Mouse (Mus musculus) MEL (cell line): ENCODE measurements around the gene Smap2. TPM values are rescaled to one million over a fixed set of nuclear protein-coding genes. Genes with fewer than 3 reads are reported as not detected.

ENCODE experiments used
- DNase-seq: peaks from one replicate; pipeline ENCODE4 v3.0.0; 2011; ENCODE audit warnings: low read depth, low spot score
- H3K27ac ChIP-seq: 2 replicates; pipeline ENCODE4 v1.5.1; 2012; ENCODE audit warnings: low read depth, mild to moderate bottlenecking, control low read depth, low read length, moderate library complexity; ENCODE audit not compliant: control insufficient read depth
- H3K27me3 ChIP-seq, 2 experiments: fragments of 150-350 bp in 1 of 2; sonication (generic) in 1 of 2; 2 replicates each; pipeline ENCODE4 v1.6.1; 2012; ENCODE audit warnings: low read length in 2 of 2, mild to moderate bottlenecking in 2 of 2, improper control_type of control experiment in 1 of 2, moderate library complexity in 1 of 2; ENCODE audit not compliant: insufficient read depth in 2 of 2, control insufficient read depth in 1 of 2
- H3K36me3 ChIP-seq, 2 experiments: 2 replicates each; pipeline ENCODE4 v1.6.1; 2012 to 2014; ENCODE audit warnings: low read length in 2 of 2, improper control_type of control experiment in 1 of 2, inconsistent platforms in 1 of 2, mild to moderate bottlenecking in 1 of 2; ENCODE audit not compliant: insufficient read depth in 2 of 2, control insufficient read depth in 1 of 2
- H3K4me1 ChIP-seq, 2 experiments: fragments of 150-350 bp in 1 of 2; sonication (generic) in 1 of 2; 2 replicates each; pipeline ENCODE4 v1.6.1; 2012; ENCODE audit warnings: low read length in 2 of 2, improper control_type of control experiment in 1 of 2, mild to moderate bottlenecking in 1 of 2; ENCODE audit not compliant: insufficient read depth in 2 of 2, control insufficient read depth in 1 of 2
- H3K4me3 ChIP-seq, 2 experiments: fragments of 150-350 bp in 1 of 2; sonication (generic) in 1 of 2; 2 replicates each; pipeline ENCODE4 v1.5.1; 2012; ENCODE audit warnings: low read depth in 2 of 2, low read length in 2 of 2, mild to moderate bottlenecking in 2 of 2, moderate library complexity in 2 of 2, control low read depth in 1 of 2, improper control_type of control experiment in 1 of 2; ENCODE audit not compliant: control insufficient read depth in 1 of 2, insufficient read depth in 1 of 2
- H3K79me2 ChIP-seq: 2 replicates; pipeline ENCODE4 v1.6.1; 2012; ENCODE audit warnings: mild to moderate bottlenecking, low read length, moderate library complexity; ENCODE audit not compliant: control insufficient read depth, poor library complexity, insufficient read depth
- H3K9ac ChIP-seq: 2 replicates; pipeline ENCODE4 v1.6.1; 2012; ENCODE audit warnings: low read depth, mild to moderate bottlenecking, control low read depth, low read length, moderate library complexity; ENCODE audit not compliant: control insufficient read depth, poor library complexity, severe bottlenecking
- H3K9me3 ChIP-seq: fragments of 150-350 bp; sonication (generic); replicated peaks from 2 replicates; pipeline ENCODE4 v1.6.1; 2012; ENCODE audit warnings: mild to moderate bottlenecking, low read length, improper control_type of control experiment, moderate library complexity; ENCODE audit not compliant: insufficient read depth
- BHLHE40 ChIP-seq: IDR thresholded peaks from 2 replicates; pipeline ENCODE4 v1.6.1; 2012; ENCODE audit warnings: low read depth, mild to moderate bottlenecking, inconsistent platforms, low read length, improper control_type of control experiment, borderline replicate concordance
- CTCF ChIP-seq, 3 experiments: IDR thresholded peaks in 2 of 3; conservative IDR thresholded peaks in 1 of 3; 2 replicates each; pipeline ENCODE4 v1.5.1; 2011 to 2012; ENCODE audit warnings: low read length in 3 of 3, low read depth in 2 of 3, mild to moderate bottlenecking in 2 of 3, improper control_type of control experiment in 1 of 3, inconsistent platforms in 1 of 3, mixed read lengths in 1 of 3, moderate library complexity in 1 of 3; ENCODE audit not compliant: control insufficient read depth in 1 of 3, insufficient read depth in 1 of 3, poor library complexity in 1 of 3, severe bottlenecking in 1 of 3
- E2F4 ChIP-seq: IDR thresholded peaks from 2 replicates; pipeline ENCODE4 v1.6.1; 2011; ENCODE audit warnings: low read depth, low read length, improper control_type of control experiment, borderline replicate concordance
- ELF1 ChIP-seq: IDR thresholded peaks from 2 replicates; pipeline ENCODE4 v1.6.1; 2014; ENCODE audit warnings: low read depth, mild to moderate bottlenecking, inconsistent platforms, low read length, improper control_type of control experiment, moderate library complexity
- EP300 ChIP-seq, 2 experiments: IDR thresholded peaks; 2 replicates each; pipeline ENCODE4 v1.6.1; 2011; ENCODE audit warnings: improper control_type of control experiment in 2 of 2, low read length in 2 of 2, low read depth in 1 of 2, mild to moderate bottlenecking in 1 of 2
- ETS1 ChIP-seq: IDR thresholded peaks from 2 replicates; pipeline ENCODE4 v1.6.1; 2012; ENCODE audit warnings: low read depth, mild to moderate bottlenecking, inconsistent platforms, low read length, improper control_type of control experiment, moderate library complexity
- GABPA ChIP-seq: IDR thresholded peaks from 2 replicates; pipeline ENCODE4 v1.6.1; 2012; ENCODE audit warnings: low read depth, mild to moderate bottlenecking, inconsistent platforms, low read length, improper control_type of control experiment, moderate library complexity
- GATA1 ChIP-seq: IDR thresholded peaks from 2 replicates; pipeline ENCODE4 v1.6.1; 2011; ENCODE audit warnings: low read depth, low read length, improper control_type of control experiment
- HCFC1 ChIP-seq: IDR thresholded peaks from 2 replicates; pipeline ENCODE4 v1.6.1; 2012; ENCODE audit warnings: low read depth, mild to moderate bottlenecking, inconsistent platforms, low read length, improper control_type of control experiment, moderate library complexity
- JUND ChIP-seq: IDR thresholded peaks from 2 replicates; pipeline ENCODE4 v1.6.1; 2011; ENCODE audit warnings: low read depth, mild to moderate bottlenecking, improper control_type of control experiment, low read length
- KAT2A ChIP-seq: conservative IDR thresholded peaks from 2 replicates; pipeline ENCODE4 v1.6.1; 2012; ENCODE audit warnings: low read depth, low read length, improper control_type of control experiment, inconsistent platforms
- MAFK ChIP-seq: IDR thresholded peaks from 2 replicates; pipeline ENCODE4 v1.6.1; 2011; ENCODE audit warnings: low read depth, mild to moderate bottlenecking, low read length, improper control_type of control experiment, borderline replicate concordance
- MAX ChIP-seq: IDR thresholded peaks from 2 replicates; pipeline ENCODE4 v1.6.1; 2011; ENCODE audit warnings: low read length, improper control_type of control experiment
- MAZ ChIP-seq: IDR thresholded peaks from 2 replicates; pipeline ENCODE4 v1.6.1; 2012; ENCODE audit warnings: low read depth, mild to moderate bottlenecking, inconsistent platforms, low read length, improper control_type of control experiment
- MEF2A ChIP-seq: IDR thresholded peaks from 2 replicates; pipeline ENCODE4 v1.6.1; 2014; ENCODE audit warnings: low read depth, mild to moderate bottlenecking, inconsistent platforms, low read length, improper control_type of control experiment; ENCODE audit not compliant: poor library complexity, insufficient replicate concordance, severe bottlenecking; ENCODE audit errors: extremely low read depth
- MXI1 ChIP-seq: IDR thresholded peaks from 2 replicates; pipeline ENCODE4 v1.6.1; 2011; ENCODE audit warnings: mild to moderate bottlenecking, low read depth, low read length, improper control_type of control experiment
- MYB ChIP-seq: IDR thresholded peaks from 2 replicates; pipeline ENCODE4 v1.6.1; 2011; ENCODE audit warnings: mild to moderate bottlenecking, low read depth, low read length, improper control_type of control experiment
- NELFE ChIP-seq: IDR thresholded peaks from 2 replicates; pipeline ENCODE4 v1.6.1; 2011; ENCODE audit warnings: low read depth, low read length, improper control_type of control experiment
- NRF1 ChIP-seq: IDR thresholded peaks from 2 replicates; pipeline ENCODE4 v1.6.1; 2014; ENCODE audit warnings: low read depth, mild to moderate bottlenecking, inconsistent platforms, low read length, improper control_type of control experiment, moderate library complexity; ENCODE audit not compliant: poor library complexity, insufficient read depth, severe bottlenecking
- POLR2A ChIP-seq, 2 experiments: IDR thresholded peaks; 2 replicates each; pipeline ENCODE4 v1.6.1; 2011 to 2012; ENCODE audit warnings: low read length in 2 of 2, mild to moderate bottlenecking in 2 of 2, control low read depth in 1 of 2, improper control_type of control experiment in 1 of 2, low read depth in 1 of 2, moderate library complexity in 1 of 2; ENCODE audit not compliant: control insufficient read depth in 1 of 2, insufficient read depth in 1 of 2, poor library complexity in 1 of 2
- POLR2AphosphoS5 ChIP-seq: IDR thresholded peaks from 2 replicates; pipeline ENCODE4 v1.6.1; 2012; ENCODE audit warnings: low read depth, borderline replicate concordance, mild to moderate bottlenecking, inconsistent platforms, low read length, moderate library complexity, mixed read lengths
- RAD21 ChIP-seq: IDR thresholded peaks from 2 replicates; pipeline ENCODE4 v1.6.1; 2011; ENCODE audit warnings: mild to moderate bottlenecking, low read depth, low read length, improper control_type of control experiment
- RCOR1 ChIP-seq: IDR thresholded peaks from 2 replicates; pipeline ENCODE4 v1.6.1; 2012; ENCODE audit warnings: low read depth, mild to moderate bottlenecking, inconsistent platforms, low read length, improper control_type of control experiment
- TAL1 ChIP-seq: IDR thresholded peaks from 2 replicates; pipeline ENCODE4 v1.6.1; 2012; ENCODE audit warnings: mild to moderate bottlenecking, inconsistent platforms, low read length, moderate library complexity, mixed read lengths
- TCF12 ChIP-seq: IDR thresholded peaks from 2 replicates; pipeline ENCODE4 v1.6.1; 2014; ENCODE audit warnings: low read depth, mild to moderate bottlenecking, inconsistent platforms, low read length, improper control_type of control experiment, moderate library complexity
- UBTF ChIP-seq: IDR thresholded peaks from 2 replicates; pipeline ENCODE4 v1.6.1; 2012; ENCODE audit warnings: low read depth, mild to moderate bottlenecking, inconsistent platforms, low read length, improper control_type of control experiment, moderate library complexity, borderline replicate concordance; ENCODE audit not compliant: insufficient read depth
- USF1 ChIP-seq: IDR thresholded peaks from 2 replicates; pipeline ENCODE4 v1.6.1; 2014; ENCODE audit warnings: low read depth, mild to moderate bottlenecking, inconsistent platforms, low read length, improper control_type of control experiment, moderate library complexity
- ZC3H11A ChIP-seq: IDR thresholded peaks from 2 replicates; pipeline ENCODE4 v1.6.1; 2012; ENCODE audit warnings: low read depth, mild to moderate bottlenecking, inconsistent platforms, low read length, improper control_type of control experiment
- ZKSCAN1 ChIP-seq: IDR thresholded peaks from 2 replicates; pipeline ENCODE4 v1.6.1; 2012; ENCODE audit warnings: low read depth, mild to moderate bottlenecking, inconsistent platforms, low read length, improper control_type of control experiment, moderate library complexity
- ZMIZ1 ChIP-seq: IDR thresholded peaks from 2 replicates; pipeline ENCODE4 v1.6.1; 2012; ENCODE audit warnings: low read depth, mild to moderate bottlenecking, inconsistent platforms, low read length, improper control_type of control experiment, moderate library complexity
- ZNF384 ChIP-seq: IDR thresholded peaks from 2 replicates; pipeline ENCODE4 v1.6.1; 2012; ENCODE audit warnings: low read depth, mild to moderate bottlenecking, inconsistent platforms, low read length, improper control_type of control experiment
- polyA plus RNA-seq, 2 experiments: library from polyadenylated mRNA; stranded (reverse) in 1 of 2; unstranded in 1 of 2; fragments of >175 nt in 1 of 2; fragments of >200 nt in 1 of 2; gene quantifications; 2 replicates each; pipeline versions ENCODE4 v1.2.1 to v1.2.4; 2012; ENCODE audit warnings: low replicate concordance in 2 of 2, low read depth in 1 of 2; ENCODE audit not compliant: insufficient read length in 2 of 2, insufficient read depth in 1 of 2, missing spikeins in 1 of 2
- total RNA-seq: library from RNA; depleted of rRNA; stranded (reverse); fragments of 300-350 nt; gene quantifications from 2 replicates; pipeline ENCODE4 v1.2.3, GENCODE M21; 2012

Smap2 gene
- total and polyA plus RNA-seq, 3 experiments = 36.5 to 118 (median 83.5) TPM

DNA sequence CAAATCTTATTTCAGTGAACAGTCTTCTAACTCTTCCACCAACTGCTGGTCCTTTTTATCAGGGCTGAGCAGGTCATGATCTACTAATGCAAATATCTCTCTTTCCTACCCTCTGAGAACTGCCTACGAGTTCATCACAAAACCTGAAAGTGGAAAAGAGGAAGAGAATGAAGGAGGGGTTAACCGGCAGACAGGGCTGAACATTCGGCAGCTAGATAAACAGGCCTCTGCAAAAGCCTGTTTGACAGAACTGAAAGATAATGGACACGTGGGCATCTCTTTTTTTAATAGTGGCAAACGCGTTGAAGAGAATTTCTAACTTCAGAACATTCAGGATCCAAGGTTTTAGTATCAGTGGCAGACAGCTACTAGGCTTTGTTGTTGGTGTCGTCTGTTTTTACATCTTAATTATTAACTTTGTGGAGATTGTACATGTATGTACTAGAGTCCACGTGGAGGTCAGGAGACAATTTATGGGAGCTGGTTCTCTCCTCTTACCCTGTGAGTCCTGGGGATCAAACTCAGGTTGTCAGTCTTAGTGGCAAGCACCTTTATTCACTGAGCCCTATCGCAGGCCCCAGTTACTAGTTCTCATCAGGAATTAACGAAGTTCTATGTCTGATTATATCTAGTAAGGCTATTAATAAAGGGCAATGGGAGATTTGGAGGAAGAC is 2.3 kb downstream of the Smap2 start (continued):
- TF ChIP-seq ZNF384 (peak; percentile 73), JUND (peak; percentile 33; the same call in 1 of the 2 replicates), MAX (peak; percentile 98), MYB (peak; percentile 95)

DNA sequence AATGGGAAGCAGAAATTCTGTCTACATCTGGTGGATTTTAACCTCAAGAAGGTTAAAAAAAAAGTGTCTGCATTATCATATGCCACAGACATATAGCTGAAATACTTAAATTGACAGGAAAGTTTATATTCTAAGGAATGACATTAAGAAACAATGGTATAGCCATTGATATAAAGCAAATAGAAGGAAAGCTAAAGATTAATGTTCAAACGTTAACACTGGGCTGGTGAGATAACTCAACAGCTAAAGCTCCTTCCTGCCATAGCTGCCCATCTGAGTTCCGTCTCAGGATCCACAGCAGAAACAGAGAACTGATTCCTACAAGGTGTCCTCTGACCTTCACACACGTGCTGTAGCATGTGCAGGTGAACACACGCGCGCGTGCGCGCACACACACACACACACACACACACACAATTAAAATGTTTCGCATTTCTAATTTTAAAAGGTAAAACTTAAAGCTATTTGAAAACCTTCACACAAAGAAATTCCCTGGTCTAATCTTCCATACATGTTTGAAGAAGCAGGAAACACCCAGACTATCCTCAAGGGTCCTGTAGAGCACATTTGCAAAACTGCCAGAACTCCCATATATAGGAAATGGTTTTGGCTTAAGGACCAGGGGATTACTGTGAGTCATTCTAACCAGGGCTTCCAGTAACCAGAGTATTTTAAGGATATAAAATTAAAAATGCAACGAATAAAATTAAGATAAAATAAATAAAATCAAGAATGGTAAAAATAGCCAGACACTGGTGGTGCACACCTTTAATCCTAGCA is 6.1 kb downstream of the Smap2 start:
- no peak overlapping the region for H3K4me3 ChIP-seq
- H3K27ac ChIP-seq = peak overlapping the region; percentile 21; the same call in 1 of the 2 replicates
- H3K9me3 ChIP-seq = no peaks in the 10 kb centered on the region
- peak; percentile 34 for DNase-seq
- H3K79me2 ChIP-seq = peaks cover 67% of the 10 kb centered on the region
- peaks cover 0 to 78% of the 10 kb centered on the region in 2 experiments; a peak in 2 of 4 replicates for H3K36me3 ChIP-seq
- H3K4me1 ChIP-seq = peaks cover 48 to 56% of the 10 kb centered on the region in 2 experiments
- no peak overlapping the region for H3K9ac ChIP-seq
- H3K27me3 ChIP-seq = no peaks in the 10 kb centered on the region
- TF ChIP-seq BHLHE40 (no peak), EP300 (IDR thresholded peaks at IDR 0.05; ENCODE audit: low read depth in 1 of 2, low read length in 2 of 2) (peak; percentile 73 to 82), POLR2AphosphoS5 (no peak), MYB (peak; percentile 69), ZMIZ1 (no peak), MXI1 (peak; percentile 28; the same call in 1 of the 2 replicates), CTCF (IDR thresholded peaks at IDR 0.05 in 2 of 3, conservative IDR thresholded peaks at IDR 0.05 in 1 of 3; ENCODE audit: control insufficient read depth in 1 of 3, insufficient read depth in 1 of 3, low read depth in 2 of 3, low read length in 3 of 3, poor library complexity in 1 of 3, severe bottlenecking in 1 of 3) (no peak), POLR2A (IDR thresholded peaks at IDR 0.05; ENCODE audit: control insufficient read depth in 1 of 2, insufficient read depth in 1 of 2, low read depth in 1 of 2, low read length in 2 of 2, poor library complexity in 1 of 2) (no peak), ZC3H11A (no peak), NRF1 (no peak), RCOR1 (no peak; the same call in 1 of the 2 replicates), UBTF (no peak), GABPA (no peak), E2F4 (no peak), TAL1 (no peak; the same call in none of the 2 replicates), USF1 (no peak), TCF12 (peak; percentile 58; the same call in 1 of the 2 replicates), MAX (no peak), RAD21 (no peak), ZKSCAN1 (no peak), KAT2A (no peak), JUND (no peak), GATA1 (peak; percentile 64), ELF1 (no peak), ZNF384 (peak; percentile 72; the same call in 1 of the 2 replicates), MAZ (no peak), HCFC1 (no peak), MEF2A (no peak), ETS1 (peak; percentile 25; the same call in 1 of the 2 replicates), MAFK (no peak), NELFE (no peak)
